Mouse (Mus musculus) liver, embryonic 14.5 days (tissue): ENCODE measurements around the gene Ppp1r12a.

Experiments
- CTCF ChIP-seq: IDR thresholded peaks from 2 replicates; pipeline ENCODE4 v1.5.1; 2016; ENCODE audit warnings: antibody characterized with exemption, low read depth, control low read depth
- EP300 ChIP-seq: IDR thresholded peaks from 2 replicates; pipeline ENCODE4 v1.6.1; 2016; ENCODE audit warnings: antibody characterized with exemption, low read depth

DNA sequence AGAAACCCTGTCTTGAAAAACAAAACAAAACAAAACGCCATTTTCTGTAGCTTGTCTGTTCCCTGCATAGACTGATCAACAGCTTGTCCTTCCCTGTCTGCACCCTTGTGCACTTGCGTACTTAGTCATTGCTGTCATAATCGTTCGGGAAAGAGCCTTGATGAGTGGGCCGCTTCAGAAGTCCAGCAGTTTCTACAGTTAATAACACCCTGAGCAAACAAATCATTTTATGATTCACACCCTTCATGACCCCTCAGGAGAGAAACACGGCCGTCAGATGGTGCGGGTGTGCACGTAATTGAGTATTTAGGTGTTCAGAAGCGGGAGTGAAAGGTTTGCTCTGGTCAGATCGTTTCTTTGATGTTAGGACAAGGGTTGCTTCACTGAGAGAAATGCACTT, 137.8 kb downstream of the Ppp1r12a start:
- no peak for TF ChIP-seq CTCF
- no peak for TF ChIP-seq EP300
